Mouse (Mus musculus) colon, adult 2 months (tissue): ENCODE data around the gene Camkmt. TPM values are rescaled to one million over a fixed set of nuclear protein-coding genes. Genes with fewer than 3 reads are reported as not detected.

Experiments used
- polyA plus RNA-seq: library from polyadenylated mRNA; depleted of rRNA; stranded (reverse); fragments of >200 nt; gene quantifications from 2 replicates; pipeline ENCODE4 v1.2.3, GENCODE M21; 2012; rRNA removed

The Camkmt gene
- 8.3 and 9.2 TPM in 2 replicates for polyA plus RNA-seq

GRCm38 (mm10) chr17:85090120-85091099, at the start of gene Camkmt, which contains the start of gene Prepl:
Gene Camkmt, plus strand, starts transcription at chr17:85090552.
Gene Prepl, minus strand, starts transcription at chr17:85090241.

Other genes starting within 250 kb of the Camkmt start
- gene Ppm1b, start 133.8 kb upstream of the Camkmt start, polyA plus RNA-seq = 17.3 and 21.0 TPM in 2 replicates
- 6.5 and 11.6 TPM in 2 replicates for gene Slc3a1, start 62.2 kb upstream of the Camkmt start, polyA plus RNA-seq
- 8.5 and 10.2 TPM in 2 replicates for gene Prepl, start 311 bp upstream of the Camkmt start, polyA plus RNA-seq